Mouse (Mus musculus) R1 (cell line): ENCODE data around the gene Cenpb.

Source experiments
- DNase-seq: peaks from one replicate; pipeline ENCODE4 v3.0.0-alpha.2; 2018; ENCODE audit warnings: low read depth, low spot score

Gene Cenpb

GRCm38 (mm10) chr2:131196606-131197316, 16.9 kb upstream of the Cenpb start:
- no peak for DNase-seq

- DNase-seq, result no peak
These were observed 11.1 kb upstream of the Cenpb start for GRCm38 (mm10) chr2:131191005-131191390.

- peak; percentile 64 for DNase-seq
These were observed 10.6 kb upstream of the Cenpb start for GRCm38 (mm10) chr2:131190344-131191004.

DNA sequence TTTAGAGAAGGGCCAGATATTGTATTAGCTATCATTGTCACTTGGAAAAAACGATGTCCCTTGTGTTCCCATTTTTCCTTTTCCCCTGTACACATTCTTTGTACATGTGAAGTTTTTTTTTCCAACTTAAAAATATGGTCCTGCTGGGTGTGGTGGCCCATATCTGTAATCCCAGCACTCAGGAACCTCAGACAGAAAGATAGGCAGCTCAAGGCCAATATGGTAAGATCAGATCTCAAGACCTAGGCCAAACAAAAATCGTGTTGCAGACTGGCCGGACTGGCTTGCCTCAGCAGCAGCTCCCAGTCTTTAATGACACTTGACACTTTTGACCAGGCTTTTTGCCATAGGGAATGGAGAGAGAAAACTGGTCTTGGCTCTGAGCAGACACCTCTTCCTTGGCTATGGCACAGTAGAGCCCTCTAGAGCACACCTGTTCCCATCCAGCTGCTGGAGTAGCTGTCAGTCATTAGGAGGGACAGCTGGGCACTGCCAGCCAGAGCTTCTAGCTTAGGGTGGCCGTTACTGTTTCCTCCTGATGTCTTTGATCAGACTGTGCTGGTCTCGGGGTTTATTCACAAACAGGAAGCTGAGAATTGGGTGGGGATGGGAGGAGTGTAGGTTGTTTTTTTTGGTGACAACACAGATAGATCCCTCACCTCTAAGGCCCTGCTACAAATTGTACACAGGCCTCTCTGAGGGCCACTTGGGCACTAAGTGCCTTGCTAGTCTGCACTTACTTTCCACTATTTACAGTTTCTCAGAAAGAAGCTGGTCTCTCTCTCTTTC, 9.8 kb upstream of the Cenpb start:
- DNase-seq, result no peak

DNA sequence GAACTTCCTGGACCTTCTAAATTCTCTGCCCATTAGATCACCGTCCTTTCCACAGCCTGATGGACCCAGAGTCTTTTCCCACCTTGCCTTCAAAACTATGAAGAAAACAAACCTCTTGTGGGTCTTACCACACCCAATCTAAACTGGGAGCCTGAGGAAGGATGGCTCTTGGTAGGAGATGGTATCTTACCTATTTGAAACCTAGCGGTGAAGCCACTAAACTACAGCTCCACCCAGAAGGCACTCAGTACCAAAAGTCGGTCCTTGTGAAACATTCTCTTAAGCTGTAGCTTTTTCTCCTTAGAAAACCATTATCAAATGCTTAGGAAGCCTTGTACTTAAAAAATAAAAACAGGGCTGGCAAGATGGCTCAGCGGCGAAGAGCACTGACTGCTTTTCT, 8.4 kb upstream of the Cenpb start:
- no peak for DNase-seq

DNA sequence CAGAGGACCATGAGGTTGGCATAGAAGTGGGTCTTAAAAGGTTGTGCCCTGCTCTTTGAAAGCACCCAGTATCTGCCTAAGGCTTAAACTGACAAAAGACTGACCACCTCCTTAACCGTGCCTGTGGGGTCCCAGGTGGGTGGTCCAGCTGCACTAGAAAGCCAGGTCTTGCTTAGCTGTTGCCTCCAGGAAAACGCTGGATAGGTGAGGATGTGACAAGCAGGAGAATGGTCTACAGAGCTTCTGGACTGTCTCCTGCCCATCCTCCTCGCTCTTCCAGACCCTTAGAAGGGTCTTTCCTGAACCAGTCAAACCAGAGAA, 7.7 kb upstream of the Cenpb start:
- DNase-seq, result no peak

GRCm38 (mm10) chr2:131186771-131187601, 7.1 kb upstream of the Cenpb start, which contains the start of the genes Cdc25b and Spef1:
Gene Cdc25b (plus strand): TSS chr2:131186949.
Gene Spef1 (minus strand): TSS chr2:131187282.
- peak; percentile 89 for DNase-seq

DNA sequence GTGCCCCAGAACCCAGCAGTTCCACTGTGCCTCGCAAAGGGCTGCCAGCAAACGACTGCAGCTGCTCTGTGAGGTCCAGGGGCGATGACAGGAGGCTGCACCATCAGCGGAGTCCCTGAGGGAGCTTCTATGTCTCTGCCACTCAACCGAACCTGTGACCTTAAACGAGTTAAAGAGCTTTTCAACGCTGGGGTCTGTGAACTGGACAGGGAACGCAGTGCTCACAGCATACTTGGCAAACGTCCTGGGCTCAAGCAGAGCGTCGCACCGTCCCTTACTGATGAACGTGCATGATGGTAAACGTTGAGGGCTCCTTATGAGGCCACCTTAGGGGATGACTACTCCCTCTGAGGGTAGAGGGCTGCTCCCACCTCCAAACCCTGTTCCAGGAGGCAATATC, 6.5 kb upstream of the Cenpb start:
- no peak for DNase-seq

- DNase-seq, result peak; percentile 84
These were observed 501 bp downstream of the Cenpb start for GRCm38 (mm10) chr2:131179246-131179886.

DNA sequence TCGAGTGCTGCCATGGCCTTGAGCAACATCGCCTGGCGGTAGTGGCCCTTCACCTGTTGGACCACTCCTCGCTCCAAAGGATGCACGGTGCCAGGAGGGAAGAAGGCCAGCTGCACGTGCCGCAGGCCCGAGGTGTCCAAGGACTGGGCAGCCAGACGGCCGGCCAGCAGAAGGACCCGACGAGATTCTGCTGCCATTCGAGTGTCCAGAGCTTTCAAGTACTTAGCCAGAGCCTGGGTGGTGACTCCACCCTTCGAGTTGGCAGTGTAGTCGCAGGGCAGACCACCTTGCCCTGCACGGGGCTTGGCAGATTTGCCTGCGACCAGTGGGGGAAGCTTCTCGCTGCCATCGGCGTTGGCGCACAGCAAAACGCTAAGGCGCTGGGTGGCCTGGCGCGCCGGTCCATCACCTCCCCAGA, 1.0 kb downstream of the Cenpb start:
- DNase-seq, result no peak

DNA sequence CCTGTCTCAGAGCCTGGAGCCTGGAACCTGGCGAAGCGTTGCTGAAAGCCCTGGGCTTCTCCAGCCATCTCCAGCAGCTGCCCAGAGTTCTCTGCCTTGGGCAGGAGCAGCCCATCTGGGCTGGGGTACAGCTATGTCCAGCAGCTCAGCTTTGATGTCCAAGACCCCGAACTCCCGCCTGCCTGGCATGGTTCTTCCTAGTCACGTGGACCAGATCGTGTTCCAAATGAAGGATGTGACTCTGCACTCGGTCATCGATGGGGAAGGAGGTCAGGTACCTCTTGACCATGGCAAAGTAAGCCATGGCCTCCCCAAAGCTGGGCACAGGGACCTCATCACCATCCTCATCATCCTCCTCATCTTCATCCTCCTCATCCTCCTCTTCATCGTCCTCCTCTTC, 1.9 kb downstream of the Cenpb start:
- no peak for DNase-seq

DNA sequence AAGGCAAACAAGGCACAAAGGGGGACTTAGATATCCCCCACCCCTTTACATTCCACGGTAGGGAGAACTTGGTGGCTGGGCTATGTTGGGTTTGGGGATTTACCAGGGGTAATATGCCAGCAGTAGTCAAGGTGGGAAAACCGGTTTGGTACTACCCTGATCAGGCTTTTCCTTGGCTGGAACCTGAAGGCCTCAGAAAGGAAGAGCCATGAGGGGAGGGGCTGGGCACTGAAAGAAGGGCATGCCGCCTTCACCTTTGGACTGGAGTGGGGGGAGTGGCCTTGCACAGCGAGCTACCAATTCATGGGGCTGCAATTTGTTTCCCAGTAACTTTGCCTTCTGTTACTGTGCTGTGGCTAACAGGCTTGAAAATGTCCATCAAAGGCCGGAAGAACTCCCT, 3.4 kb downstream of the Cenpb start:
- peak; percentile 51 for DNase-seq

DNA sequence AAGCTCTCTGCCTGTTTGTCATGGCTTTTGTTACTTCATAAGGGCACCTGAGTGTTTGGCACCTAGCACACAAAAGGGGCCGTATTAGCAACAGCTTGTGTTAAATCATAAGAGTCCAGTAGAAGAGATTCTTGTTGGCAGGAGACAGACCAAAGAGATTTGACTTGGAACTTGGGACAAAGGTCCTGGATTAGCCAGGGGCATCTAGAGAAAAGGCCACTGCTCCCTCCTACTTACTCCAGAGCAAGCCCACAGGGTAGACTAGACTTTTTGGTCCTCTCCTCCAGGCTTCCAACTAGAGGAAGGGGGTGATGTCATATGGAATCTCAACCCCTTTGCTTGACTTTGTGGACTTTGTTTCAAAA, 3.9 kb downstream of the Cenpb start:
- no peak for DNase-seq

DNA sequence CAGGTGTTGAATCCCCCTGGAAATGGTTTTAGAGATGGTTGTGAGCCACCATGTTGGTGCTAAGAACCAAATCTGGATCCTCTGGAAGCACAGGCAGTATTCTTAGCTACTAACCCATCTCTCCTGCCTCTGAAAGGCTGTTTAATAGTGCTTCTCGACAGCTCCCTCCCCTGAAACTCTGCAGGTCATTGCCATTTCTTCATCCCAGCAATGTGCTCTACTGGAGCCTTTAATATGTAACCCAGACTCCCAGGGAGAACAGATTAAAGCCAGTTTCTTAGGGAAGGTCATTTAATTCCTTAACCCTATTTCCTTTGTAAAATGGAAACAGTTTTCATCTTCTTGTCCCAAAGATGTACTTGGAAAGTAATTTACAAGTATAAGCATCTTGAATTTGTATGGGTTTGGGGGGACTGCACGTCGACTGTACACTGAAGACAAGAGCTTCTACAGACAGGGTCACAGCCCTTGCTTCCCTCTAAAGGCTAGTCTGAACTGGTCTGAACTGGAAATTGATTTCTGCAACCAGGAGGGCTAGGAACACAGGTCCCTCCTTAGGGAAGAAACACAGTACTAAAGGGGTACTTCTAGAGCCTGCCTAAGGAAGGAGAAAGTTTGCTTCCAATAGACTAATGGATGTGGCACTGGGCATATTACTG, 4.5 kb downstream of the Cenpb start:
- DNase-seq, result peak; percentile 43

DNA sequence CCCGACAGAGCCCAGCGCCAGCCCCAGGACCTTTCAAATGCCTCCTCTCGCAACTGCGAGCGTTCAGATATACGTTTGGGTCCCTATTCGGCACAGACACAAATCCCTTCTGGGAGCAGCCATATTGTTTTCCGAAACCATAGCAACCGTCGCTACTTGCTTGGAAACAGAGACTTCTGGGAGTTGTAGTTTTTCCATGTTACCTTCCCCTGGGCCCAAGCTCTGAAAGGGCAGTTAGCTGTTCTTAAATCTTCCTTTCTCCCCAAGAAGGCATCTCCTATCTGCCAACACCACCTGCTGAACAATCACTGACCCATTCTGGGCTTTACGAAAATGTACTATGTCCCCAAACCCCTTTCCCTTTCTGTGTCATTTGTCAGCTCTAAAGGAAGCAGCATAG, 5.2 kb downstream of the Cenpb start:
- peak; percentile 87 for DNase-seq

- DNase-seq, result no peak
These were observed 7.5 kb downstream of the Cenpb start for GRCm38 (mm10) chr2:131172322-131172721.

DNA sequence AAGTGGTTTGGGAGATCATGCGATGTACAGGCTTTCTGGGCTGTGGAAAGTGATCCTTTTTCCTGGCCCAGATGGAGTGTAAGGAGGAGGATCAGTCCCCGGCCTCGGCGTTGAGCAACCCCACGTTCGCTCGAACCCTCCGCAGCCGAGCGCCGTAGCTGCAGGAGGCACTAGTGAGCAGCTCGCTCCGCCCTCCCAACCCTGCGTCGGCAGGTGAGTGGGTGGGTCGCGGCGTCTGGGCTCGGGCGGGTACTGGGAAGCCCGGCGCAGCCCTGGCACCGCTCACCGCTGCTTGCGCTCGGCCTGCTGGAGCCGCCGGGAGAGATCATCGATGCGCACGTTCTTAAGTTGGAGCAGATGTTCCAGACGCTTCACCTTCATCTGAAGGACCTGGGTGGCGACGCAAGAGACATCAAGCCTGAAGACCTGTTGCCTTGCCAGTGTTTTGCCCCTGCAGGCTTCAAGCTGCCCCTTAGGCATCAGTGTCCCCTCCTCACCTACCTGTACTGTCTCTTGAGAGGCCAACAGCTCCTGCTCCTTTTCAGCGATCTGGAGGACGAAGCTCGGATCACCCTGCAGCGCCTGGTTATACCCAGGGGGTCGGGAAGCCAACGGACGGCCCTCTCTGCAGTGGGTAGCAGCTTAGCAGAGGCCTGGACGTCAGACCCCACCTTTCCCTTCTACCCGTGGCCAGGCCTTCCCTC, 8.3 kb downstream of the Cenpb start:
- peak; percentile 59 for DNase-seq

DNA sequence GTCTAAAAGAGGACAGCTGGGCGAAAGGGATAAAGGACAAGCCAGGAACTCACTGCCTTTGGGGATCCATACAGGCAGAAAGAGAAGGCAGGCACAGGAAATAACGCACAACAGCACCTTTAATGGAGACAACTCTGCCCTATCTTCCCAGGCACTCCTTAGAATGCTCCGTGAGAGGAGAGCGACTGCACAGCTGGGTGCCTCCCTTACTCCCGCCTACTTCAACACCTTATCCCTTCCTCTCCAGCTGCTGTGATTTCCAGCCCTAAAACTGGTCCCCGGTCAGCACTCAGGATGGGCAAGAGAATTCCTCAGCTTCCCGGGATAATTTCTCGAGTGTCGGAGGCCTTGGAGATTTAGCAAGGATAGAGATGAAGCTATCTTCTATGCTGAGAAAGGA, 8.9 kb downstream of the Cenpb start:
- DNase-seq, result peak; percentile 75

GRCm38 (mm10) chr2:131168914-131169313, 11.0 kb downstream of the Cenpb start:
- DNase-seq, result peak; percentile 81

DNA sequence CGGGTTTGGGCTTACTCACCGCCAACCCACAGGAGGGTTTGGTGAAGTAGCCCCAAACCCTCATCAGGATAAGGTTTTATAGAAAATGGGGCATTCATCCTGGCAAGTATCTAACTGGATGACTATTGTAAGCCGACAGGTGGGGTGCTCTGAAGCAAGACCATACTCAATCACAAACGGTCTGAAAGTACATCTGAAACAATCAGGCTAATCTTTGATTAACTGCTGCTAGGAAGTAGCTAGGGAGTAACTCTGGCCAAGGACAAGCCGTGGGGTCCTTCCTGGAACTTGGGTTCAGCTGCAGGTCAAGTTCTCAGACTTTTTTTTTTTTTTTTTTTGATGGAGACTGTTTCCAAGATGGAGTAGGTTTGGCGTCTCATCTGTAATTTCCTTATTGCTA, 11.9 kb downstream of the Cenpb start:
- DNase-seq, result peak; percentile 61
